In genomic region chr4:62359256-62359775, GRCm38 (mm10) we compare ENCODE assay signal across 8 mouse cellular contexts. TPM values are rescaled to one million over a fixed set of nuclear protein-coding genes. Genes with fewer than 3 reads are reported as not detected.
A peak's percentile ranks its signal among the peaks of the same experiment; 100 is the strongest.
DNase-seq lines count a peak whose midpoint lies in the region; ATAC-seq lines count a peak whose summit lies in the region.

No protein-coding gene starts in this region.

- WGBS in lung, embryonic 15.5 days = 40% methylated on average over 7 of the region's 7 CpGs
- 49% methylated on average over 7 of the region's 7 CpGs for WGBS in embryonic facial prominence, embryonic 12.5 days
- 51% methylated on average over 7 of the region's 7 CpGs for WGBS in limb, embryonic 11.5 days
- 39% methylated on average over 7 of the region's 7 CpGs for WGBS in stomach, embryonic 14.5 days

- H3K4me3 ChIP-seq in lung, embryonic 15.5 days = peak overlapping the region; percentile 79
- peak overlapping the region; percentile 70 for H3K4me3 ChIP-seq in embryonic facial prominence, embryonic 12.5 days
- peak overlapping the region; percentile 71 for H3K4me3 ChIP-seq in limb, embryonic 11.5 days (ENCODE audit: low read depth, low read length)
- H3K4me3 ChIP-seq in stomach, embryonic 14.5 days (ENCODE audit: low read depth, low read length) = peak overlapping the region; percentile 51

- H3K4me2 ChIP-seq in lung, embryonic 15.5 days = peak overlapping the region; percentile 59
- H3K4me2 ChIP-seq in embryonic facial prominence, embryonic 12.5 days (replicated peaks) = peak overlapping the region; percentile 60
- peak overlapping the region; percentile 69 for H3K4me2 ChIP-seq in limb, embryonic 11.5 days (ENCODE audit: low read depth, severe bottlenecking)
- peak overlapping the region; percentile 55 for H3K4me2 ChIP-seq in stomach, embryonic 14.5 days (replicated peaks; ENCODE audit: low read depth, low read length)

- no peaks in the 10 kb centered on the region for H3K27me3 ChIP-seq in lung, embryonic 15.5 days
- H3K27me3 ChIP-seq in embryonic facial prominence, embryonic 12.5 days = no peaks in the 10 kb centered on the region
- H3K27me3 ChIP-seq in limb, embryonic 11.5 days (ENCODE audit: control insufficient read depth, insufficient read depth, low read length) = no peaks in the 10 kb centered on the region
- H3K27me3 ChIP-seq in stomach, embryonic 14.5 days (ENCODE audit: control insufficient read depth, insufficient read depth, low read length) = no peaks in the 10 kb centered on the region

- H3K4me1 ChIP-seq in lung, embryonic 15.5 days = peaks cover 19% of the 10 kb centered on the region
- H3K4me1 ChIP-seq in embryonic facial prominence, embryonic 12.5 days = peaks cover 12% of the 10 kb centered on the region
- peaks cover 6% of the 10 kb centered on the region for H3K4me1 ChIP-seq in limb, embryonic 11.5 days (ENCODE audit: control insufficient read depth, insufficient read depth, low read length)
- H3K4me1 ChIP-seq in stomach, embryonic 14.5 days (ENCODE audit: control insufficient read depth, insufficient read depth, low read length) = peaks cover 11% of the 10 kb centered on the region

- H3K9ac ChIP-seq in lung, embryonic 15.5 days = peak overlapping the region; percentile 76
- peak overlapping the region; percentile 64 for H3K9ac ChIP-seq in embryonic facial prominence, embryonic 12.5 days
- H3K9ac ChIP-seq in limb, embryonic 11.5 days (ENCODE audit: low read length) = peak overlapping the region; percentile 52
- peak overlapping the region; percentile 54 for H3K9ac ChIP-seq in stomach, embryonic 14.5 days (replicated peaks; ENCODE audit: low read depth, low read length)

- H3K9me3 ChIP-seq in lung, embryonic 15.5 days = no peaks in the 10 kb centered on the region
- no peaks in the 10 kb centered on the region for H3K9me3 ChIP-seq in embryonic facial prominence, embryonic 12.5 days
- H3K9me3 ChIP-seq in limb, embryonic 11.5 days (ENCODE audit: control insufficient read depth, low read length) = no peaks in the 10 kb centered on the region
- H3K9me3 ChIP-seq in stomach, embryonic 14.5 days (ENCODE audit: control insufficient read depth, low read depth, low read length) = no peaks in the 10 kb centered on the region

- no peak overlapping the region for H3K27ac ChIP-seq in lung, embryonic 15.5 days
- no peak overlapping the region for H3K27ac ChIP-seq in embryonic facial prominence, embryonic 12.5 days
- H3K27ac ChIP-seq in limb, embryonic 11.5 days (replicated peaks; ENCODE audit: low read depth, low read length) = no peak overlapping the region
- H3K27ac ChIP-seq in stomach, embryonic 14.5 days (ENCODE audit: low read length) = no peak overlapping the region

- no peak for ATAC-seq in lung, embryonic 15.5 days (ENCODE audit: borderline replicate concordance, extremely low read depth, low FRiP score, low TSS enrichment)
- ATAC-seq in embryonic facial prominence, embryonic 12.5 days (ENCODE audit: insufficient number of reproducible peaks, insufficient read depth, low FRiP score, low TSS enrichment) = no peak
- ATAC-seq in limb, embryonic 11.5 days (ENCODE audit: insufficient number of reproducible peaks, low FRiP score, low TSS enrichment, low read depth) = no peak
- ATAC-seq in stomach, embryonic 14.5 days (ENCODE audit: insufficient number of reproducible peaks, insufficient read depth, low FRiP score, low read depth) = no peak

- no peak for DNase-seq in lung, adult 18-20 months
- no peak for DNase-seq in limb, embryonic 11.5 days (ENCODE audit: low spot score)
- DNase-seq in frontal cortex, postnatal 36 days (ENCODE audit: low spot score in 2 of 2) = no peak
- no peak for DNase-seq in frontal cortex, adult 2 months (ENCODE audit: extremely low spot score in 1 of 2, low spot score in 1 of 2)
- DNase-seq in adrenal gland, adult 2 months = no peak

- no peaks in the 10 kb centered on the region for H3K36me3 ChIP-seq in lung, embryonic 15.5 days
- H3K36me3 ChIP-seq in embryonic facial prominence, embryonic 12.5 days = no peaks in the 10 kb centered on the region
- no peaks in the 10 kb centered on the region for H3K36me3 ChIP-seq in limb, embryonic 11.5 days (ENCODE audit: control insufficient read depth, insufficient read depth, low read length)
- H3K36me3 ChIP-seq in stomach, embryonic 14.5 days (ENCODE audit: control insufficient read depth, insufficient read depth, low read length) = no peaks in the 10 kb centered on the region

RNA-seq across cellular contexts. Expression of gene Fkbp15, which starts 1.0 kb away (rescaled TPM):
- 24.9 and 25.2 TPM in 2 replicates for polyA plus RNA-seq in lung, embryonic 15.5 days (2015; fragmentation: Nextera tagmentation; extraction: Ambion mirVana)
- polyA plus RNA-seq in embryonic facial prominence, embryonic 12.5 days (2016; fragmentation: Nextera tagmentation; extraction: Ambion mirVana) = 23.2 and 25.0 TPM in 2 replicates
- 19.9 and 22.2 TPM in 2 replicates for polyA plus RNA-seq in limb, embryonic 11.5 days (2014; fragmentation: Nextera tagmentation; extraction: Ambion mirVana)
- polyA plus RNA-seq in stomach, embryonic 14.5 days (2014; fragmentation: Nextera tagmentation; extraction: Ambion mirVana) = 27.1 and 28.6 TPM in 2 replicates
- polyA plus RNA-seq in frontal cortex, adult 2 months (2012; rRNA removed) = 24.4 and 27.2 TPM in 2 replicates
- total RNA-seq in adrenal gland, adult 2 months (2021) = 10 to 100 TPM; 35.2 to 36.9 TPM
- polyA plus RNA-seq in adrenal gland, adult 2 months (2012; rRNA removed) = 21.8 and 27.4 TPM in 2 replicates

RNA-seq across cellular contexts. Expression of gene Slc31a1, which starts 1.2 kb away (rescaled TPM):
- polyA plus RNA-seq in lung, embryonic 15.5 days (2015; fragmentation: Nextera tagmentation; extraction: Ambion mirVana) = 48.3 and 51.7 TPM in 2 replicates
- polyA plus RNA-seq in embryonic facial prominence, embryonic 12.5 days (2016; fragmentation: Nextera tagmentation; extraction: Ambion mirVana) = 44.1 and 44.8 TPM in 2 replicates
- polyA plus RNA-seq in limb, embryonic 11.5 days (2014; fragmentation: Nextera tagmentation; extraction: Ambion mirVana) = 43.2 and 44.7 TPM in 2 replicates
- 41.2 and 45.5 TPM in 2 replicates for polyA plus RNA-seq in stomach, embryonic 14.5 days (2014; fragmentation: Nextera tagmentation; extraction: Ambion mirVana)
- 19.9 and 20.0 TPM in 2 replicates for polyA plus RNA-seq in frontal cortex, adult 2 months (2012; rRNA removed)
- 10 to 100 TPM; 50.1 to 50.7 TPM for total RNA-seq in adrenal gland, adult 2 months (2021)
- polyA plus RNA-seq in adrenal gland, adult 2 months (2012; rRNA removed) = 11.6 and 12.3 TPM in 2 replicates

RNA-seq across cellular contexts. Expression of gene Cdc26, which starts 49.1 kb away (rescaled TPM):
- 152 and 158 TPM in 2 replicates for polyA plus RNA-seq in lung, embryonic 15.5 days (2015; fragmentation: Nextera tagmentation; extraction: Ambion mirVana)
- 203 and 210 TPM in 2 replicates for polyA plus RNA-seq in embryonic facial prominence, embryonic 12.5 days (2016; fragmentation: Nextera tagmentation; extraction: Ambion mirVana)
- polyA plus RNA-seq in limb, embryonic 11.5 days (2014; fragmentation: Nextera tagmentation; extraction: Ambion mirVana) = 223 and 254 TPM in 2 replicates
- 174 and 186 TPM in 2 replicates for polyA plus RNA-seq in stomach, embryonic 14.5 days (2014; fragmentation: Nextera tagmentation; extraction: Ambion mirVana)
- 54.6 and 57.6 TPM in 2 replicates for polyA plus RNA-seq in frontal cortex, adult 2 months (2012; rRNA removed)
- total RNA-seq in adrenal gland, adult 2 months (2021) = 10 to 100 TPM; 62.0 to 67.5 TPM
- 7.9 and 12.5 TPM in 2 replicates for polyA plus RNA-seq in adrenal gland, adult 2 months (2012; rRNA removed)

RNA-seq across cellular contexts. Expression of gene Prpf4, which starts 49.3 kb away (rescaled TPM):
- 22.4 and 23.3 TPM in 2 replicates for polyA plus RNA-seq in lung, embryonic 15.5 days (2015; fragmentation: Nextera tagmentation; extraction: Ambion mirVana)
- 27.3 and 30.1 TPM in 2 replicates for polyA plus RNA-seq in embryonic facial prominence, embryonic 12.5 days (2016; fragmentation: Nextera tagmentation; extraction: Ambion mirVana)
- 36.6 and 37.3 TPM in 2 replicates for polyA plus RNA-seq in limb, embryonic 11.5 days (2014; fragmentation: Nextera tagmentation; extraction: Ambion mirVana)
- polyA plus RNA-seq in stomach, embryonic 14.5 days (2014; fragmentation: Nextera tagmentation; extraction: Ambion mirVana) = 23.7 and 25.3 TPM in 2 replicates
- polyA plus RNA-seq in frontal cortex, adult 2 months (2012; rRNA removed) = 15.6 and 17.4 TPM in 2 replicates
- 10 to 100 TPM; 21.6 to 23.6 TPM for total RNA-seq in adrenal gland, adult 2 months (2021)
- polyA plus RNA-seq in adrenal gland, adult 2 months (2012; rRNA removed) = 9.1 and 15.1 TPM in 2 replicates
